Mouse (Mus musculus) kidney, adult 2 months (tissue): Measurements from ENCODE around the gene Mtch2.

Experiments
- CTCF ChIP-seq: fragments of 200-500 bp; conservative IDR thresholded peaks from 2 replicates; pipeline ENCODE4 v1.5.1; 2011; ENCODE audit warnings: low read depth, mild to moderate bottlenecking, control low read depth, low read length, moderate library complexity, mixed read lengths; ENCODE audit not compliant: insufficient read depth, insufficient read length
- POLR2A ChIP-seq: fragments of 200-500 bp; IDR thresholded peaks from one replicate; pipeline ENCODE4 v1.6.1; 2011; ENCODE audit warnings: low read depth, low read length, control low read depth

DNA sequence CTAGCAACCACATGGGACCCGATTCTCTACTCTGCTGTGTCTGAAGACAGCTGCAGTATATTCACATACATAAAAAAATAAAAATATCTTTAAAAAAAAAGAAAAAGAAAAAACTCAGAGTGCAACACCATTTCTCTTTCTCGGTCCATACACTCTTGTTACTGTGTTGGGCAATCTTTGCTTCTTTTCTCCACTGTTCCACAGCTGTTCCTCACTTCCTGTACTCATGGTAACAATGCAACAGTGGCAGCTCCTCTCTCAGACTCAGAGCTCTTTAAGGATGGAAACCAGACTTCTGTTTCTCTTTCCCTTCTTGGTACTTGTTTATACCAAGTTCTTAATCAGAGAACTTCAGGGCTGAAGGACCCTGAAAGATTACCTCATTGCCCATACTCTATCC lies 56.4 kb downstream of the Mtch2 start:
- TF ChIP-seq CTCF (no peak), POLR2A (no peak)
